Mouse (Mus musculus): ENCODE measurements around the gene Nt5dc3. TPM values are rescaled to one million over a fixed set of nuclear protein-coding genes. Genes with fewer than 3 reads are reported as not detected.

Gene Nt5dc3
- polyA plus RNA-seq, 1 experiment from 2014 or later, result 0.69 TPM

GRCm38 (mm10) chr10:86782656-86783055, 3.9 kb downstream of the Nt5dc3 start:
- WGBS, result 68% methylated on average over 5 of the region's 5 CpGs
- no peak overlapping the region for H3K4me2 ChIP-seq (replicated peaks; ENCODE audit: low read depth)
- no peak for TF ChIP-seq CTCF (IDR thresholded peaks at IDR 0.05; ENCODE audit: low read depth)
- no peaks in the 10 kb centered on the region for H3K36me3 ChIP-seq (ENCODE audit: control insufficient read depth, insufficient read depth)
- no peaks in the 10 kb centered on the region for H3K9me3 ChIP-seq (ENCODE audit: control insufficient read depth)
- H3K4me1 ChIP-seq (replicated peaks; ENCODE audit: control insufficient read depth, insufficient read depth, low read length), result 0 out of 2 replicates have a peak, but pooled peaks cover 4% of the 10 kb centered on the region
- no peak overlapping the region for H3K4me3 ChIP-seq (ENCODE audit: low read depth, low read length)
- no peak overlapping the region for H3K27ac ChIP-seq (ENCODE audit: low read depth, low read length)
- H3K9ac ChIP-seq (ENCODE audit: low read depth, low read length), result no peak overlapping the region
- H3K27me3 ChIP-seq (replicated peaks; ENCODE audit: control insufficient read depth, insufficient read depth, low read length), result no peaks in the 10 kb centered on the region
- ATAC-seq, result no peak

GRCm38 (mm10) chr10:86783561-86783960, 4.8 kb downstream of the Nt5dc3 start:
- no peaks in the 10 kb centered on the region for H3K4me1 ChIP-seq (replicated peaks; ENCODE audit: control insufficient read depth, insufficient read depth, low read length)
- no peak overlapping the region for H3K9ac ChIP-seq (ENCODE audit: low read depth, low read length)
- WGBS, result 66% methylated on average over 5 of the region's 5 CpGs
- no peak overlapping the region for H3K4me2 ChIP-seq (replicated peaks; ENCODE audit: low read depth)
- H3K27me3 ChIP-seq (replicated peaks; ENCODE audit: control insufficient read depth, insufficient read depth, low read length), result no peaks in the 10 kb centered on the region
- no peak for ATAC-seq
- no peaks in the 10 kb centered on the region for H3K36me3 ChIP-seq (ENCODE audit: control insufficient read depth, insufficient read depth)
- no peak overlapping the region for H3K4me3 ChIP-seq (ENCODE audit: low read depth, low read length)
- TF ChIP-seq CTCF (IDR thresholded peaks at IDR 0.05; ENCODE audit: low read depth), result no peak
- H3K9me3 ChIP-seq (ENCODE audit: control insufficient read depth), result no peaks in the 10 kb centered on the region
- H3K27ac ChIP-seq (ENCODE audit: low read depth, low read length), result no peak overlapping the region

GRCm38 (mm10) chr10:86784126-86784675, 5.4 kb downstream of the Nt5dc3 start:
- Histone ChIP-seq H3K4me1 (replicated peaks; ENCODE audit: control insufficient read depth, insufficient read depth, low read length) (no peaks in the 10 kb centered on the region), H3K9me3 (ENCODE audit: control insufficient read depth) (no peaks in the 10 kb centered on the region), H3K36me3 (ENCODE audit: control insufficient read depth, insufficient read depth) (no peaks in the 10 kb centered on the region), H3K27me3 (replicated peaks; ENCODE audit: control insufficient read depth, insufficient read depth, low read length) (no peaks in the 10 kb centered on the region), H3K4me2 (replicated peaks; ENCODE audit: low read depth) (no peak overlapping the region), H3K4me3 (ENCODE audit: low read depth, low read length) (no peak overlapping the region), H3K27ac (ENCODE audit: low read depth, low read length) (no peak overlapping the region), H3K9ac (ENCODE audit: low read depth, low read length) (no peak overlapping the region)
- no peak for ATAC-seq
- 86% methylated on average over 5 of the region's 5 CpGs for WGBS
- TF ChIP-seq CTCF (IDR thresholded peaks at IDR 0.05; ENCODE audit: low read depth), result no peak

- Histone ChIP-seq H3K27ac (ENCODE audit: low read depth, low read length) (no peak overlapping the region), H3K9me3 (ENCODE audit: control insufficient read depth) (no peaks in the 10 kb centered on the region), H3K4me3 (ENCODE audit: low read depth, low read length) (no peak overlapping the region), H3K27me3 (replicated peaks; ENCODE audit: control insufficient read depth, insufficient read depth, low read length) (no peaks in the 10 kb centered on the region), H3K4me2 (replicated peaks; ENCODE audit: low read depth) (no peak overlapping the region), H3K36me3 (ENCODE audit: control insufficient read depth, insufficient read depth) (no peaks in the 10 kb centered on the region), H3K9ac (ENCODE audit: low read depth, low read length) (no peak overlapping the region), H3K4me1 (replicated peaks; ENCODE audit: control insufficient read depth, insufficient read depth, low read length) (no peaks in the 10 kb centered on the region)
- no peak for ATAC-seq
- 72% methylated on average over 2 of the region's 2 CpGs for WGBS
- TF ChIP-seq CTCF (IDR thresholded peaks at IDR 0.05; ENCODE audit: low read depth), result no peak
Observed at GRCm38 (mm10) chr10:86785396-86785795, 6.6 kb downstream of the Nt5dc3 start.

- ATAC-seq, result no peak
- H3K27ac ChIP-seq (ENCODE audit: low read depth, low read length), result no peak overlapping the region
- H3K9me3 ChIP-seq (ENCODE audit: control insufficient read depth), result no peaks in the 10 kb centered on the region
- H3K4me2 ChIP-seq (replicated peaks; ENCODE audit: low read depth), result no peak overlapping the region
- no peak overlapping the region for H3K4me3 ChIP-seq (ENCODE audit: low read depth, low read length)
- no peaks in the 10 kb centered on the region for H3K4me1 ChIP-seq (replicated peaks; ENCODE audit: control insufficient read depth, insufficient read depth, low read length)
- 72% methylated on average over 5 of the region's 5 CpGs for WGBS
- H3K27me3 ChIP-seq (replicated peaks; ENCODE audit: control insufficient read depth, insufficient read depth, low read length), result no peaks in the 10 kb centered on the region
- H3K9ac ChIP-seq (ENCODE audit: low read depth, low read length), result no peak overlapping the region
- no peaks in the 10 kb centered on the region for H3K36me3 ChIP-seq (ENCODE audit: control insufficient read depth, insufficient read depth)
- TF ChIP-seq CTCF (IDR thresholded peaks at IDR 0.05; ENCODE audit: low read depth), result no peak
Observed at GRCm38 (mm10) chr10:86786083-86786482, 7.3 kb downstream of the Nt5dc3 start.

- H3K4me3 ChIP-seq (ENCODE audit: low read depth, low read length), result no peak overlapping the region
- ATAC-seq, result no peak
- H3K27me3 ChIP-seq (replicated peaks; ENCODE audit: control insufficient read depth, insufficient read depth, low read length), result no peaks in the 10 kb centered on the region
- no peak overlapping the region for H3K4me2 ChIP-seq (replicated peaks; ENCODE audit: low read depth)
- H3K9ac ChIP-seq (ENCODE audit: low read depth, low read length), result no peak overlapping the region
- TF ChIP-seq CTCF (IDR thresholded peaks at IDR 0.05; ENCODE audit: low read depth), result no peak
- H3K4me1 ChIP-seq (replicated peaks; ENCODE audit: control insufficient read depth, insufficient read depth, low read length), result no peaks in the 10 kb centered on the region
- H3K9me3 ChIP-seq (ENCODE audit: control insufficient read depth), result no peaks in the 10 kb centered on the region
- H3K36me3 ChIP-seq (ENCODE audit: control insufficient read depth, insufficient read depth), result no peaks in the 10 kb centered on the region
- H3K27ac ChIP-seq (ENCODE audit: low read depth, low read length), result no peak overlapping the region
- WGBS, result 62% methylated on average over 5 of the region's 5 CpGs
Observed at GRCm38 (mm10) chr10:86788193-86788592, 9.4 kb downstream of the Nt5dc3 start.

Measured in intestine, postnatal 0 days (tissue).